Mouse (Mus musculus) heart, adult 2 months (tissue): ENCODE measurements at regions not wholly inside any gene's neighbourhood (a gene's known extent, or its start where the extent isn't known, plus 50 kb on each side); places are given as distances from the start of the nearest gene placed in this dataset.

ENCODE experiments used
- CTCF ChIP-seq: fragments of 200-600 bp; IDR thresholded peaks from 2 replicates; pipeline ENCODE4 v1.8.1; 2022; ENCODE audit warnings: antibody characterized with exemption, mild to moderate bottlenecking, moderate library complexity
- EP300 ChIP-seq: fragments of 200-500 bp; IDR thresholded peaks from 2 replicates; pipeline ENCODE4 v1.6.1; 2011; ENCODE audit warnings: low read depth, low read length, control low read depth; ENCODE audit not compliant: insufficient read depth
- POLR2A ChIP-seq: fragments of 200-500 bp; IDR thresholded peaks from 2 replicates; pipeline ENCODE4 v1.6.1; 2011; ENCODE audit warnings: mild to moderate bottlenecking, low read depth, low read length, control low read depth; ENCODE audit not compliant: insufficient read depth

GRCm38 (mm10) chr1:60656976-60657375, 59.6 kb upstream of the Cd28 start:
- TF ChIP-seq CTCF (no peak), EP300 (no peak), POLR2A (no peak)
